Mouse (Mus musculus) hindbrain, embryonic 14.5 days (tissue): ENCODE results near the gene Sv2c. TPM values are rescaled to one million over a fixed set of nuclear protein-coding genes. Genes with fewer than 3 reads are reported as not detected.
A peak's percentile ranks its signal among the peaks of the same experiment; 100 is the strongest.

ENCODE experiments used
- ATAC-seq: fragments of 200-750 bp; cut with Nextera tagmentation; 2 replicates; pipeline ENCODE4 v1.8.0; 2017; ENCODE audit warnings: moderate number of reproducible peaks, mild to moderate bottlenecking, moderate TSS enrichment, moderate library complexity; ENCODE audit not compliant: low FRiP score
- DNase-seq: peaks from one replicate; pipeline ENCODE4 v3.0.0-alpha.2; 2015; ENCODE audit warnings: low spot score
- H3K27ac ChIP-seq: fragments of 300-500 bp; sonication (generic); 2 replicates; pipeline ENCODE4 v1.5.1; 2014; ENCODE audit warnings: mild to moderate bottlenecking, moderate library complexity
- H3K27me3 ChIP-seq: fragments of 300-500 bp; sonication (generic); 2 replicates; pipeline ENCODE4 v1.6.1; 2014; ENCODE audit warnings: mild to moderate bottlenecking, low read length, mixed read lengths; ENCODE audit not compliant: control insufficient read depth, insufficient read depth
- H3K36me3 ChIP-seq: fragments of 300-500 bp; sonication (generic); replicated peaks from 2 replicates; pipeline ENCODE4 v1.6.1; 2014; ENCODE audit not compliant: control insufficient read depth, insufficient read depth
- H3K4me1 ChIP-seq: fragments of 300-500 bp; sonication (generic); replicated peaks from 2 replicates; pipeline ENCODE4 v1.6.1; 2014; ENCODE audit warnings: antibody characterized with exemption, low read length, mixed read lengths; ENCODE audit not compliant: control insufficient read depth, insufficient read depth
- H3K4me2 ChIP-seq: fragments of 300-500 bp; sonication (generic); replicated peaks from 2 replicates; pipeline ENCODE4 v1.6.1; 2014; ENCODE audit warnings: mild to moderate bottlenecking, moderate library complexity
- H3K4me3 ChIP-seq: fragments of 300-500 bp; sonication (generic); replicated peaks from 2 replicates; pipeline ENCODE4 v1.5.1; 2014; ENCODE audit warnings: mild to moderate bottlenecking, low read length
- H3K9ac ChIP-seq: fragments of 300-500 bp; sonication (generic); 2 replicates; pipeline ENCODE4 v1.6.1; 2014
- H3K9me3 ChIP-seq: fragments of 300-500 bp; sonication (generic); 2 replicates; pipeline ENCODE4 v1.6.1; 2016; ENCODE audit warnings: low read length; ENCODE audit not compliant: control insufficient read depth
- WGBS: fragments of 180-500 bp; shearing (Covaris S2); extraction: QIAGEN DNeasy Blood & Tissue Kit; methylation state at CpG from one replicate; pipeline ENCODE4 v1.1.7; 2014; 5-methylcytosine and 5-hydroxymethylcytosine counted together
- polyA plus RNA-seq: library from polyadenylated mRNA; unstranded; fragments of >200 nt; fragmentation: Nextera tagmentation; extraction: Ambion mirVana; gene quantifications from 2 replicates; pipeline ENCODE4 v1.2.1, GENCODE M21; 2014

Sv2c gene
- polyA plus RNA-seq, 1 experiment from 2014 or later: 50.2 TPM

GRCm38 (mm10) chr13:95913046-95913406 lies 219.4 kb downstream of the Sv2c start:
- Histone ChIP-seq H3K4me2 (no peak overlapping the region), H3K27me3 (no peaks in the 10 kb centered on the region), H3K9ac (no peak overlapping the region), H3K36me3 (no peaks in the 10 kb centered on the region), H3K9me3 (no peaks in the 10 kb centered on the region), H3K27ac (no peak overlapping the region), H3K4me3 (no peak overlapping the region), H3K4me1 (0 out of 2 replicates have a peak, but pooled peaks cover 3% of the 10 kb centered on the region)
- no peak for ATAC-seq
- DNase-seq: no peak
- 84% methylated on average over 2 of the region's 2 CpGs for WGBS

DNA sequence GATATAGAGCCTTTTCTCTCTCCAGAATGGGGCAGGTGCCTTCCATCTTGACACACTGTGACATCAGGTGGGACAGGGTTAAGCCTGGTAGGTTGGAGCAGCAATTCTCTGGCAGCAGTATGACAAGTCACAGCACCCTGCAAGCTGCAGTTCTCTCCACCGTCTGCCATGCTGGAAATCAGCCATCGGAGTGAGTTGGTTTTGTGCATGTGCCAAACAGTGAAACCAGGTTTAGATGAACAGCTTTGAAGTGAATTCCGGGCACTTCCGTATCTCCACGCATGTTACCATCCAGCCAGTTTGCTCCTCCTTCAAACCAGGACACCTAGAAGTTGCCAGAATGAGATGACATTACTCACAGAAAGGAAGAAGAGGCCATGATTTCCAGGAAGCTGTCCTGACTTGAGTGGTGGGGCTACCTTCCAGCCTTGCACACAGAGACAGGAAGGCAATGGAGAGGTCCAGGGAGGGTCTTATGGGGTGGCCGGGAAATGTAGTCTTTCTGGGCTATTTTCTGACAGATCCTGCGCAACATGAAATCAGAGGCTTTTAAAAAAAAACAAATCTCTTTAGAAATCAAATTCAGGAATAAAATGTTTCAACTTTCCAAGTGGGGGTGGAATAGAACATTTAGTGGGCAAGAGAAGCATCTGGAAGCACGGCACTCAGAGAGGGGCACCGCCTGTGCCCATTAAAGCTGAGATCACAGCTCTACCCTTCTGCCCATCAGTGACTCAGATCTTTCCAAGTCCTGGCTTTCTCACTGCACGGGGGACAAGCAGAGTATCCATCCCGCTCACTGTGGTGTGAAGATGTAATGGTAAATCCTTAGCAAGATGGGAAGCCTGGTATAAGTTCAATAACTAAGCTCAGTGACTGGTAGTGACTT lies 220.0 kb downstream of the Sv2c start:
- H3K36me3 ChIP-seq: no peaks in the 10 kb centered on the region
- H3K9me3 ChIP-seq: no peaks in the 10 kb centered on the region
- H3K9ac ChIP-seq: no peak overlapping the region
- no peak overlapping the region for H3K27ac ChIP-seq
- no peaks in the 10 kb centered on the region for H3K27me3 ChIP-seq
- H3K4me2 ChIP-seq: no peak overlapping the region
- H3K4me3 ChIP-seq: no peak overlapping the region
- WGBS: 82% methylated on average over 11 of the region's 11 CpGs
- DNase-seq (peak; percentile 60), ATAC-seq (no peak)
- H3K4me1 ChIP-seq: 0 out of 2 replicates have a peak, but pooled peaks cover 3% of the 10 kb centered on the region

DNA sequence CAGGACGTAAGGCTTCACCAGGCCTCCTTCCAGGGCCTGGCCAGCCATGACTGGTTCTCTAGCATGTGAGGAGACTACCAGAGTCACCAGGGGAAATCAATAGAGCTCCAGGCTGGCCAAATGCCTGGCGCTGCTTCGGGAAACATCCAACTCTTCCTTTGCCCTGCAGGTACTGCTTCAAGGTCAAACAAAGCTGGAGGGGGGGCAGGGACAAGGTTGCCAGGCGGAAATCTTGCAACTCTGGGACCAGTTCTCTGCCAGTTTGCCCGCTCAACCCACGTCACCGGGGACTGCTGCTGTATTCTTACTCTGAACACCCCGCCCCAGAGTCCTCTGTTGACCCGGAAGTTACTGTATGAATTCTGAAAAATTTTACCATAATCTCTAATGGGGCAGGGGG lies 222.1 kb downstream of the Sv2c start:
- 78% methylated on average over 9 of the region's 9 CpGs for WGBS
- Histone ChIP-seq H3K27me3 (no peaks in the 10 kb centered on the region), H3K4me1 (0 out of 2 replicates have a peak, but pooled peaks cover 3% of the 10 kb centered on the region), H3K27ac (no peak overlapping the region), H3K4me2 (no peak overlapping the region), H3K9me3 (no peaks in the 10 kb centered on the region), H3K4me3 (no peak overlapping the region), H3K36me3 (no peaks in the 10 kb centered on the region), H3K9ac (no peak overlapping the region)
- ATAC-seq: no peak
- DNase-seq: no peak

GRCm38 (mm10) chr13:95909244-95909643 lies 223.1 kb downstream of the Sv2c start:
- 87% methylated on average over 2 of the region's 2 CpGs for WGBS
- Histone ChIP-seq H3K9ac (no peak overlapping the region), H3K4me1 (0 out of 2 replicates have a peak, but pooled peaks cover 3% of the 10 kb centered on the region), H3K27ac (no peak overlapping the region), H3K4me2 (no peak overlapping the region), H3K36me3 (no peaks in the 10 kb centered on the region), H3K4me3 (no peak overlapping the region), H3K27me3 (no peaks in the 10 kb centered on the region), H3K9me3 (no peaks in the 10 kb centered on the region)
- DNase-seq: no peak
- no peak for ATAC-seq

Other genes starting within 250 kb of the Sv2c start
- gene Iqgap2, start 240.7 kb downstream of the Sv2c start, polyA plus RNA-seq: 3.8 and 4.4 TPM in 2 replicates
- 22.0 and 27.0 TPM in 2 replicates for gene Gm20075, start 51.2 kb downstream of the Sv2c start, polyA plus RNA-seq
- 0.26 and 0.63 TPM in 2 replicates for gene Gm17190, start 50.5 kb downstream of the Sv2c start, polyA plus RNA-seq